Mouse (Mus musculus): ENCODE measurements at regions not wholly inside any gene's neighbourhood (a gene's known extent, or its start where the extent isn't known, plus 50 kb on each side); places are given as distances from the start of the nearest gene placed in this dataset.

- TF ChIP-seq CTCF (IDR thresholded peaks at IDR 0.05; ENCODE audit: extremely low read depth, insufficient read depth, insufficient read length, insufficient replicate concordance) = no peak
- no peak for TF ChIP-seq POLR2A (IDR thresholded peaks at IDR 0.05; ENCODE audit: low read depth, low read length)
Measured at GRCm38 (mm10) chr2:78004426-78004825, 58.3 kb upstream of the Cwc22 start.

All from spleen, adult 2 months (tissue).